Mouse (Mus musculus) forebrain, embryonic 15.5 days (tissue): ENCODE results near the gene Vmn2r7. TPM values are rescaled to one million over a fixed set of nuclear protein-coding genes. Genes with fewer than 3 reads are reported as not detected.
"Not testable (repeated sequence)": the region's sequence is repeated elsewhere in the genome, so short reads cannot be mapped to it uniquely, and the experiment has no call there.

ENCODE experiments used
- ATAC-seq: fragments of 200-750 bp; cut with Nextera tagmentation; replicated peaks from 2 replicates; pipeline ENCODE4 v1.8.0; 2017; ENCODE audit warnings: mild to moderate bottlenecking, moderate TSS enrichment, moderate library complexity
- H3K27ac ChIP-seq: fragments of 300-500 bp; sonication (generic); replicated peaks from 2 replicates; pipeline ENCODE4 v1.5.1; 2015; ENCODE audit warnings: mild to moderate bottlenecking, inconsistent platforms
- H3K27me3 ChIP-seq: fragments of 300-500 bp; sonication (generic); 2 replicates; pipeline ENCODE4 v1.6.1; 2015; ENCODE audit warnings: inconsistent platforms
- H3K36me3 ChIP-seq: fragments of 300-500 bp; sonication (generic); 2 replicates; pipeline ENCODE4 v1.6.1; 2015; ENCODE audit warnings: mild to moderate bottlenecking, inconsistent platforms
- H3K4me1 ChIP-seq: fragments of 300-500 bp; sonication (generic); 2 replicates; pipeline ENCODE4 v1.6.1; 2015; ENCODE audit warnings: inconsistent platforms
- H3K4me2 ChIP-seq: fragments of 300-500 bp; sonication (generic); replicated peaks from 2 replicates; pipeline ENCODE4 v1.6.1; 2015; ENCODE audit warnings: mild to moderate bottlenecking, inconsistent platforms
- H3K4me3 ChIP-seq: fragments of 300-500 bp; sonication (generic); 2 replicates; pipeline ENCODE4 v1.5.1; 2015; ENCODE audit warnings: mild to moderate bottlenecking, inconsistent platforms
- H3K9ac ChIP-seq: fragments of 300-500 bp; sonication (generic); replicated peaks from 2 replicates; pipeline ENCODE4 v1.6.1; 2015; ENCODE audit warnings: mild to moderate bottlenecking, inconsistent platforms
- H3K9me3 ChIP-seq: fragments of 300-500 bp; sonication (generic); 2 replicates; pipeline ENCODE4 v1.6.1; 2016; ENCODE audit warnings: inconsistent platforms
- WGBS: fragments of 180-500 bp; shearing (Covaris S2); methylation state at CpG from one replicate; pipeline ENCODE4 v1.1.7; 2015; ENCODE audit warnings: mixed read lengths; 5-methylcytosine and 5-hydroxymethylcytosine counted together
- polyA plus RNA-seq: library from polyadenylated mRNA; unstranded; fragments of >200 nt; fragmentation: Nextera tagmentation; extraction: Ambion mirVana; gene quantifications from 2 replicates; pipeline ENCODE4 v1.2.1, GENCODE M21; 2015

Gene Vmn2r7
- polyA plus RNA-seq, 1 experiment from 2014 or later: not detected

- H3K9me3 ChIP-seq, H3K4me2 ChIP-seq, H3K4me3 ChIP-seq, H3K4me1 ChIP-seq, H3K9ac ChIP-seq, H3K36me3 ChIP-seq, H3K27me3 ChIP-seq, H3K27ac ChIP-seq, ATAC-seq: not testable (repeated sequence)
- 56% methylated on average over 3 of the region's 3 CpGs for WGBS
Observed at GRCm38 (mm10) chr3:64727187-64727970, 117.2 kb downstream of the Vmn2r7 start.

DNA sequence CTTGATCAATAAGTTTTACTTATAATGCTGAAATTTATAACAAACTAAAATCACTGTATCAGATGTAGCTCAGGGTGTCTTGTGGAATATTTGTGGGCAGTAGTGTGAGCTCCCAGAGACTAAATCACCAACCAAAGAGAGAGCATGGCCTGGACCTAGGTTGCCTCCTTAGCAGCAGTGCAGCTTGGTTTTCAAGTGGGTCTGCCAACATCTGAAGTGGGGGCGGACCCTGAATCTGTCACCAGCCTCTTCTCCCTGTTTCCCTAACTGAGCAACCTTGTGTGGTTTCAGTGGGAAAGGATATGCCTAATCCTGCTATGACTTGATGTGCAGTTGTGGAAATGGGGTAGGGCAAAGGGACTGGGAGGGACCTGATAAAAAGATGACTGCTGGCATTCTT, 118.8 kb downstream of the Vmn2r7 start:
- not testable (repeated sequence) for H3K36me3 ChIP-seq, ATAC-seq, H3K9me3 ChIP-seq, H3K9ac ChIP-seq, H3K4me1 ChIP-seq, H3K4me2 ChIP-seq, H3K4me3 ChIP-seq, H3K27ac ChIP-seq, H3K27me3 ChIP-seq
- 88% methylated on average over 1 of the region's 1 CpGs for WGBS

GRCm38 (mm10) chr3:64676069-64676468, 168.5 kb downstream of the Vmn2r7 start:
- H3K9me3 ChIP-seq, H3K36me3 ChIP-seq, H3K27me3 ChIP-seq, H3K4me1 ChIP-seq, H3K27ac ChIP-seq, H3K9ac ChIP-seq, H3K4me2 ChIP-seq, ATAC-seq, H3K4me3 ChIP-seq: not testable (repeated sequence)
- 89% methylated on average over 1 of the region's 1 CpGs for WGBS
